Mouse (Mus musculus) olfactory bulb, adult 2 months (tissue): ENCODE measurements around the gene Hsf4. TPM values are rescaled to one million over a fixed set of nuclear protein-coding genes. Genes with fewer than 3 reads are reported as not detected.

Source experiments
- H3K27ac ChIP-seq: fragments of 200-500 bp; 2 replicates; pipeline ENCODE4 v1.5.1; 2012; ENCODE audit warnings: low read depth, low read length; ENCODE audit not compliant: insufficient read depth
- H3K4me1 ChIP-seq: fragments of 200-500 bp; 2 replicates; pipeline ENCODE4 v1.6.1; 2012; ENCODE audit warnings: low read length; ENCODE audit not compliant: control insufficient read depth, insufficient read depth
- H3K4me3 ChIP-seq: fragments of 200-500 bp; 2 replicates; pipeline ENCODE4 v1.5.1; 2012; ENCODE audit warnings: mild to moderate bottlenecking, low read depth, low read length, moderate library complexity; ENCODE audit not compliant: insufficient read depth
- CTCF ChIP-seq: fragments of 200-500 bp; IDR thresholded peaks from 2 replicates; pipeline ENCODE4 v1.5.1; 2012; ENCODE audit warnings: low read depth, mild to moderate bottlenecking, low read length, moderate library complexity; ENCODE audit not compliant: insufficient read depth
- POLR2A ChIP-seq: fragments of 200-500 bp; IDR thresholded peaks from 2 replicates; pipeline ENCODE4 v1.6.1; 2012; ENCODE audit warnings: mild to moderate bottlenecking, low read depth, low read length, moderate library complexity; ENCODE audit not compliant: insufficient read depth
- WGBS: fragments of 180-500 bp; shearing (Covaris S2); methylation state at CpG from one replicate; pipeline ENCODE4 v1.1.7; 2018; 5-methylcytosine and 5-hydroxymethylcytosine counted together
- polyA plus RNA-seq: library from polyadenylated mRNA; stranded (reverse); fragments of >200 nt; gene quantifications from 2 replicates; pipeline ENCODE4 v1.2.4, GENCODE M21; 2012; ENCODE audit warnings: low replicate concordance; ENCODE audit not compliant: missing spikeins, insufficient read depth, insufficient read length

Hsf4 gene
- polyA plus RNA-seq, 1 experiment: not detected

DNA sequence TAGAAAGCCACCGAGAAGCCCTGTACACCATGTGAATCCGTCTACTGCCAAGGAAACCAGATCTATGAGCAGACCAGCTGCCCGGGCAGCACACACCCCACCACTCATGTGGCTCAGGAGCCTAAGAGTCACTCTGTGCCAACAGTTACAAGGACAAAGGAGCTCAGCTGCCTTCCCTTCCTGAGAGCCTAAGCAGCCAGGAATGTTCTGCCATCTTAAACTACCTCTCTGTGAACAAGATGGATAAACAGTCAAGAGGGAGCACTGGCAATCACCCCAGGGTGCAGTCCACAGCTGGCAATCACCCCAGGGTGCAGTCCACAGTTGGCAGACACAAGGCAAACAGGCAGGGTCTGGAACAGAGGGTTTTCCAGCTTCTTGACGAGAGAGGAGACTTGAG is 48.3 kb downstream of the Hsf4 start:
- 48% methylated on average over 4 of the region's 4 CpGs for WGBS
- TF ChIP-seq POLR2A: no peak
- TF ChIP-seq CTCF: no peak
- Histone ChIP-seq H3K4me1 (peaks cover 4% of the 10 kb centered on the region; the same call in 1 of the 2 replicates), H3K27ac (no peak overlapping the region), H3K4me3 (no peak overlapping the region)

DNA sequence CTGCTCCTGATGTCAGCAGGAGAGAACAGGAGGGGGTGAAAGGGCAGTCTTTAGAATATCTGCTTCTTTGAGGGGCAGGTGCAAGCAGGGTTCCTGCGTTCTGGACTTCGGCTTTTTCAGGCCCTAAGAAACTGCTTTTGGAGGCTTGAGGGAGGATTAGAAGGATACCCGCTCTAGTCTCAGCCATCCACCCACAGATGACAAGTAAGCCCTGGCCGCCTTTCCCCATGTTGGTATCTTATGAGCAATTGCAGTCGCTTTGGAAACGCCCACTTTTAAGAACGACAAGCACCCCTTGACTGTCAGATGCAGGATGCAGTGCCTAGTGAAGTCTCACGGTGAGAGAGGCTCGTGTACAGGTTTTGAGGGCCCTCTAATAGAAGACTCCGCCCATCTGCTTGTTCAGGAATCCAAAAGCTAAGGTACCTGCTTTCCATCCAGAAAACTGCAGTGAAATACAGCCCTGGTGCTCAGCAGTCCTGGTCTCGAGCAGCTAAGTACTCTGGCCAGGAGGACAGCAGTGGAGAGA is 49.1 kb downstream of the Hsf4 start:
- Histone ChIP-seq H3K4me1 (peaks cover 4% of the 10 kb centered on the region; the same call in 1 of the 2 replicates), H3K4me3 (no peak overlapping the region), H3K27ac (no peak overlapping the region)
- TF ChIP-seq CTCF: no peak
- no peak for TF ChIP-seq POLR2A
- 71% methylated on average over 11 of the region's 11 CpGs for WGBS

DNA sequence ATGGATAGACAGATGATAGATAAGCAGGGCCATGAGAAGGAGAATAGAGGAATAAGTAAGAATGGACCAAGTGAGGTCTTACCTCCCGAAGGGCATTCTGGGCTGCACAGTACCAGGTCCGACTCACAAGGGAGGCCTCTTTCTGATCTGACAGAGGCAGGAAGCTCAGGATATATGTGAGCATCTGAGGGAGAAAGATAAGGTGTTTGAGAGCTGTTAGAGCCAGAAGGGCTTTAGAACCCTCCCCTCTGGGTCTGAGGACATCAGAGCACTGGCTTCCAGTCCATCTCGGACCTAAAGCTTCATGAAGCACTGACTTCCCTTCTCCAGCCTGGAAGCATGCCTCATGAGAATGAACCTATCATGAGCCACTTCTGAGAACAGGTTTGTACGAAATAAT is 53.6 kb downstream of the Hsf4 start:
- Histone ChIP-seq H3K4me1 (peaks cover 13% of the 10 kb centered on the region), H3K27ac (no peak overlapping the region), H3K4me3 (no peak overlapping the region)
- 91% methylated on average over 4 of the region's 4 CpGs for WGBS
- TF ChIP-seq CTCF (no peak), POLR2A (no peak)

Other genes with a start within 250 kb of the Hsf4 start
- gene Ces3a, start 221.2 kb upstream of the Hsf4 start, polyA plus RNA-seq: not detected in 2 replicates
- gene Ces3b, start 186.0 kb upstream of the Hsf4 start, polyA plus RNA-seq: not detected in 2 replicates
- not detected in 2 replicates for gene Ces4a, start 138.0 kb upstream of the Hsf4 start, polyA plus RNA-seq
- gene Cbfb, start 99.1 kb upstream of the Hsf4 start, polyA plus RNA-seq: not detected in 2 replicates
- gene D230025D16Rik, start 44.7 kb upstream of the Hsf4 start, polyA plus RNA-seq: not detected in 2 replicates
- not detected in 2 replicates for gene B3gnt9, start 14.6 kb upstream of the Hsf4 start, polyA plus RNA-seq
- not detected in 2 replicates for gene Tradd, start 5.2 kb upstream of the Hsf4 start, polyA plus RNA-seq
- gene Fbxl8, start 5.2 kb upstream of the Hsf4 start, polyA plus RNA-seq: not detected in 2 replicates
- not detected in 2 replicates for gene Nol3, start 6.3 kb downstream of the Hsf4 start, polyA plus RNA-seq
- not detected in 2 replicates for gene 4931428F04Rik, start 20.1 kb downstream of the Hsf4 start, polyA plus RNA-seq
- gene Exoc3l, start 26.3 kb downstream of the Hsf4 start, polyA plus RNA-seq: not detected in 2 replicates
- gene E2f4, start 27.9 kb downstream of the Hsf4 start, polyA plus RNA-seq: not detected in 2 replicates
- gene Elmo3, start 35.8 kb downstream of the Hsf4 start, polyA plus RNA-seq: not detected in 2 replicates
- gene Lrrc29, start 56.5 kb downstream of the Hsf4 start, polyA plus RNA-seq: not detected in 2 replicates
- not detected in 2 replicates for gene Tmem208, start 56.6 kb downstream of the Hsf4 start, polyA plus RNA-seq
- not detected in 2 replicates for gene Fhod1, start 78.2 kb downstream of the Hsf4 start, polyA plus RNA-seq
- not detected in 2 replicates for gene Slc9a5, start 79.0 kb downstream of the Hsf4 start, polyA plus RNA-seq
- gene Plekhg4, start 103.5 kb downstream of the Hsf4 start, polyA plus RNA-seq: not detected in 2 replicates
- not detected in 2 replicates for gene Kctd19, start 143.7 kb downstream of the Hsf4 start, polyA plus RNA-seq
- gene Lrrc36, start 143.8 kb downstream of the Hsf4 start, polyA plus RNA-seq: not detected in 2 replicates
- not detected in 2 replicates for gene Tppp3, start 201.7 kb downstream of the Hsf4 start, polyA plus RNA-seq
- not detected in 2 replicates for gene Zdhhc1, start 227.1 kb downstream of the Hsf4 start, polyA plus RNA-seq
- not detected in 2 replicates for gene Hsd11b2, start 249.0 kb downstream of the Hsf4 start, polyA plus RNA-seq